Mouse (Mus musculus) liver, embryonic 14.5 days (tissue): ENCODE data around the gene Bdkrb2.

Experiments
- CTCF ChIP-seq: IDR thresholded peaks from 2 replicates; pipeline ENCODE4 v1.5.1; 2016; ENCODE audit warnings: antibody characterized with exemption, low read depth, control low read depth
- EP300 ChIP-seq: IDR thresholded peaks from 2 replicates; pipeline ENCODE4 v1.6.1; 2016; ENCODE audit warnings: antibody characterized with exemption, low read depth

DNA sequence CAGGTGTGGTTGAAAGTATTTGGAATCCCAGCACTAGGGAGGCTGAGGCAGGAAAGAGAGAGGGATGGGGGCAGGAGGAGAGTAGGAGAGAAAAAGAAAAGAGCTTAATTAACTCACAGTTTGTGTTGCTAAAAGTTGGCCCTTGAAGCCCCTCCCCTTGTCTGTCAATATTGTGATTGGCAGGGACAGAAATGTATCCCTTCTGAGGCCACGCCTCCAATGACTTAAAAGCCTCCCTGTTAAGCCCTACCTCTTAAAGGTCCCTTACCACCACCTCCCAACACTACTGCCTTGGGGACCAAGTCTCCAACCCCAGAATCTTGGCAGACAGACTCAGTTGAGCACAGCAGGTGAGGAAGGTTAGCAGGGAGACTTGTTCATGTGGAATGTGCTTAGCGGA is 9.6 kb downstream of the Bdkrb2 start:
- no peak for TF ChIP-seq EP300
- TF ChIP-seq CTCF, result no peak
